Mouse (Mus musculus) small intestine, adult 2 months (tissue): ENCODE data around the gene Dnajc11.

Experiments
- CTCF ChIP-seq: fragments of 200-500 bp; IDR thresholded peaks from 2 replicates; pipeline ENCODE4 v1.5.1; 2012; ENCODE audit warnings: low read depth, mild to moderate bottlenecking, control low read depth, inconsistent platforms, low read length, moderate library complexity, mixed read lengths; ENCODE audit not compliant: insufficient replicate concordance, insufficient read length; ENCODE audit errors: extremely low read depth
- POLR2A ChIP-seq: fragments of 200-500 bp; IDR thresholded peaks from 2 replicates; pipeline ENCODE4 v1.6.1; 2012; ENCODE audit warnings: low read depth, mild to moderate bottlenecking, control low read depth, inconsistent platforms, low read length, moderate library complexity

DNA sequence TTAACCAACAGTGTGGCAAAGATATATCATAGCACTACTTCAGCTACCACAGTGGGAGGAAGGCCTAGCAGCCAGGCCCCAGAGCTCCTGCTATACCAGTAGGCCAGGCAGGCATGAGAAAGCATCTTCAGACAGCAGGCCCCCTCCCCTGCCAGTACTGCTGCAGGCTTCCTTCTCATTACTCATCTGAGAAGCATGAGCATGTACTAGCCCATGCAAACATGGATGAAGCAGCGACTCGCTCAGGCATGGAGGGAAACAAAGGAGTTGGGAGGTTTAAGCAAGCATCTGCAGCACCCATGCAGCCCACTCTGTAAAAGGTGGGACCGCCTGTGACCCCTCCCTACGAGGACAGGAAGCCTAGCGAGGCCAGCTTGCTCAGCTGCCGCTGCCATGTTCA lies 85.6 kb downstream of the Dnajc11 start:
- no peak for TF ChIP-seq POLR2A
- TF ChIP-seq CTCF: no peak
